Mouse (Mus musculus) layer of hippocampus, postnatal 25 days (tissue): ENCODE measurements around the gene Nlrc4. TPM values are rescaled to one million over a fixed set of nuclear protein-coding genes. Genes with fewer than 3 reads are reported as not detected.
"Not testable (repeated sequence)": the region's sequence is repeated elsewhere in the genome, so short reads cannot be mapped to it uniquely, and the experiment has no call there.

Experiments
- DNase-seq, 2 experiments: peaks; one replicate each; pipeline ENCODE4 v3.0.0; 2022; ENCODE audit warnings: mixed read lengths in 2 of 2, low spot score in 1 of 2; ENCODE audit errors: extremely low spot score in 1 of 2
- total RNA-seq, 2 experiments: library from RNA; stranded (reverse); gene quantifications; 2 replicates each; pipeline ENCODE4 v1.2.3; 2021

Gene Nlrc4
- total RNA-seq, result under 1 TPM; 0.07 to 0.14 TPM

DNA sequence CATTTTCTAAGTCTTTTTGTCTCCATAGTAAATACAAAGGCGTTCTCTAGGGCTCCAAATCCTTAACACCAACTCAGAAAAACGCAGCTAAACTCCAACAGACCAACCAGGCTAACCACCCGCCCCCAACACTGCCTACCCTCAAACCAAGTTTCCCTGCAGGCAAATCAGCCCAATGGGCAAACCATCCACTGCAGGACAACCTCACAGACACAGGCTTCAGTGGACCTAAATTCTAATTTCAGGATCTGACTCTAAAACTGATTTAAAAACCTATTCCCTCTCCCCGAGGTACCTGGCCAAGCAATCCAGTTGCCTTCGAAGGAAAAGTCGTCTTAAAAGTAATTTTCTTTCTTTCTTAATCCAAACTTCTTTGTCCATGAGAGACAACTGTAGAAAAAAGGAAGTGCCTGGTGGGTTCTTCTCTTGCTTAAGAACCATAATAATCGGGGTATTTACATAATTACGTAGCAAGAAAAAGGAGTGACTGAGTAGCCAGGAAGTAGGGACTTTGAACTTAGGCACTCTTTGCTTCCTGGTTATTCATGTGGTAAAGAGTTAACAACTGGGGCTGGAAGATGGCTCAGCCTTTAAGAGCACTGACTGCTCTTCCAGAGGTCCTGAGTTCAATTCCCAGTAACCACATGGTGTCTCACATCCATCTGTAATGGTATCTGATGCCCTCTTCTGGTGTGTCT is at the start of gene Nlrc4:
TSS of gene Nlrc4 (minus strand) at position 432 of the 698 bp plus-strand sequence.
- DNase-seq, result no peak

DNA sequence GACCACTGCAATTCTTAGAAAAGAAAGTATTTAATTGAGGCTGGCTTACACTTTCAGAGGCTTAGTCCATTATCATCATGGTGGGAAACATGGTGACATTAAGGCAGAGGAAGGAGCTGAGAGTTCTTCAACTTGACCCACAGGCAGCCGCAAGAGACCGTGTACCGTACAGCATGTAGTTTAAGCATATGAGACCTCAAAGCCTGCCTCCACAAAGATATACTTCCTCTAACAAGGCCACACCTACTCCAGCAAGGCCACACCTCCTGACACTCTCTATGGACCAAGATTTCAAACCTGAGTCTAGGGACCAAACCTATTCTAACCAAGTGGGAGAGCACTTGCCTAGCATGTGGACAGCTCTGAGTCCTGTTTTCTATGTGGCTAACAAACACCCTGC is 49.7 kb upstream of the Nlrc4 start:
- no peak for DNase-seq

DNA sequence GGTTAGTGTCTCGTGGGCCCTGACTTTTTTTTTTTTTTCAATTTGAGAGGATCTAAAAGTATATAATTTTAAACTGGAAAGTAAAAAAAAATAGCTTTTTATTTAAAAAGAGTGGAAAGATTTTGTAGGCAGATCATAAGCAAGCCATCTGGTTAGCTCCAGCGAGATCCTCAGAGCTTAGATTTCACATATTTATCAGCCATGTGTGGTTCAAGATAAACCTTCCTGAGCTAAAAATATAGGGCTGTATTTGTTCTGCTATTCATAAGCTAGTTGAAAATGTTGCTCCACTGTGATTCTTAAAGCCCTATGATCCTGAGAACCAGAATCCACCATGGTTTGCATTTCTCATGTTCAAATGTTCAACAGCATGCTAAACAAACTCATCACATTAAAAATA is 49.0 kb upstream of the Nlrc4 start:
- no peak for DNase-seq

DNA sequence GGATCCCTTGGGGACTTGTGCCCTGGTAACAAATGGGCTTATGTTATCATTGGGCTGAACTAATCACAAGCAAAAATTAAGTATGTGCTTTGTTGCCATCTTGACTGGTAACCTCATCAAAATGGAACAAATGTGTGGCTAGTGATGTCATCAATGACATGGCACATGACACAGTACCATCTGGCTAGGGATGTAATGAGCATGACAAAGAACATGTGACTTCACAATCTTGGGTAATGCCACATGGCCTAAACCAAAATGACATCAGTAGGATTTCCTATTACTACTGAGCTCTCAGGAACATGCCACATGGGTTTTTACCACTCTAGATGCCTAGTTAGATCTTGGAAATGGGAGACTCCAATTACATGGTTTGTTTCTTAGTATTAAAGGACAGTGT is 42.1 kb upstream of the Nlrc4 start:
- no peak for DNase-seq

DNA sequence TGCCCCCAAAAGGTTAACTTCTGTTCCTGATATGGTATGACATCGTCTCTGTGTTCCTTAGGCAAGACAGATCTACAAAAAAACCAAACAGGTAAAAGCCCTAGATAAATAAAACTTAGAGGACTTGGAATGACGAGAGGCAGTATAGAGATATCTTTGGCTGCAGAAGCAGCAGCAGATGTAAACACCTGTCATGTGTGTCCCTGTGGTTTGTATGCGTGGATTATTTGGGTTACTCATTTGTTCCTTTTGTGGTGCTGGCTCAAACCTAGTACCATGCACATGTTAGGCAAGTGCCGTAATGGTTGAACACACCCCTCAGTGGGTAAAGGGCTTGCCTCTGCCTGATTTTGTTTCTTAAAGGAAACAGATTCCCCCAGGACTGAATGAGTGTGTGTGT is 41.3 kb upstream of the Nlrc4 start:
- no peak for DNase-seq

DNA sequence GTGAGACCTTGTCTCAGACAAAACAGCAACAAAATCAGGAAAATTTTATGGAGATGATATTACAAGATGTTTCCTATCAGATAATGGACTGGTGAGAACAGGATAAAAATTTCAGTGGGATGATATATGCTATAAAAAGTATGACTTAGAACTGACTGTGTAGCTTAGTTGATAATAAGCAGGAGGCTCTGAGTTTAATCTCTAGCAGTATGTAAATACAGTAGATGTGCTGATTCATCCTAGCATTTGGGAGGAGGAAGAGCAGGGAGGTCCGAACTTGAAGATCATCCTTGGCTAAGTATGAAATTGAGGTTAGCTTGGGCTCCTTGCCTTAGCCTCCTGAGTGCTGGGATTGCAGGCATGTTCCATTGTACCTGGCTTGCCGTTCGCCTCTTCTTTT is 32.6 kb upstream of the Nlrc4 start:
- no peak for DNase-seq

DNA sequence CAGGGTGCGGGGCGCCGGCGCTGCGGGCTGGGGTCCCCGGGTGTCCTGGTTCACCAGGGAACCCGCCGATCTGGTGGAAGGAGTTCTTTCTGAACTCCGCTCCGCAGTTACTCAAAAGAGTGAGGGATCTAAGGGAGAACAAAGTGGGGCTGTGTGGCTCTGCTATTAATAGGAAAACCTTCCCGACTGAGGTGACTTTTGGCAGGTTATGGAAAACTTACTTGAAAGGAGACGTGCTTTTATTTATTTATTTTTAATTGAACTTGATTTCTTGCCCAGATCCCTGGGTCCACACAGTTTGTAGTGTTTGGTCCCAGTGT is 30.9 kb upstream of the Nlrc4 start:
- DNase-seq, result no peak

DNA sequence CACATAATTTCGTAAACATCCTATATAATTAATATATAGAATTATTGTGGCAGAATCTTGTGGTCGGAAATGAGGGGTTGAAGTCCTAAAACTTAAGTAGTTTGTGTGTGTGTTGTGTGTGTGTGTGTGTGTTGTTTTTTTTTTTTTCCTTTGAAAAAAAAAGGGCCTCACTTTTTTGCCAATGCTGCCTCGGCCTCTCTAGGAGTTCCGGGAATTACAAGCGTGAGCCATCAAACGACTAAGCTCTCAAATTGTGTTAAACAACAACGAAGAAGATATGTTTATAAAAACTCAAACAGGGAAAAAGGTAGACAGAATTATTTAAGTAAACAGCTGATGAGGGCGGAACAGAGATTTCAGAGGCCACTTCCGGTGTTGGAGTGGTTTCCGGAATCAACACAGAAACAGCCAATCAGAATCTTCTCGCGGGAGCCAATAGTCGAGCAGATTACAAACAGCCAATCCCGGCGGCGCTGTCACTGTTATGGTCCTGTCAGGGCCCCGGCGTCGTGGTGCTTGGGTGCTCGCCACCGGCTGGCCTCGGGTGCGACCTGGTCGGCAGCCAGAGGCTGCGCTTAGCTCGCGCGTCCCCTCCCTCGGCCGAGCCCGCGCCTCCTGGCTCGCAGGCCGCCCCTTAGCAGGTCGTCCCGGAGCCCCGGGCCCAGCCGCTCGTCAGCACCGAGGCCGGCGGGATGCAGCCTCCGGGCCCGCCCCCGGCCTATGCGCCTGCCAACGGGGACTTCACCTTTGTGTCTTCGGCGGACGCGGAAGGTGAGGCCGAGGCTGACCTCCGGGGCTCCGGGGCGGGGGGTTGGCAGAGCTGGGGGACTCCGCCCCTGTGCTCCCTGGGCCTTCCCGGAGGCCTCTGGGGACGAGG is 30.3 kb upstream of the Nlrc4 start, which contains the start of gene Yipf4:
TSS of gene Yipf4 (plus strand) at position 470 of the 877 bp plus-strand sequence.
- DNase-seq, result peak; percentile 96 to 98

DNA sequence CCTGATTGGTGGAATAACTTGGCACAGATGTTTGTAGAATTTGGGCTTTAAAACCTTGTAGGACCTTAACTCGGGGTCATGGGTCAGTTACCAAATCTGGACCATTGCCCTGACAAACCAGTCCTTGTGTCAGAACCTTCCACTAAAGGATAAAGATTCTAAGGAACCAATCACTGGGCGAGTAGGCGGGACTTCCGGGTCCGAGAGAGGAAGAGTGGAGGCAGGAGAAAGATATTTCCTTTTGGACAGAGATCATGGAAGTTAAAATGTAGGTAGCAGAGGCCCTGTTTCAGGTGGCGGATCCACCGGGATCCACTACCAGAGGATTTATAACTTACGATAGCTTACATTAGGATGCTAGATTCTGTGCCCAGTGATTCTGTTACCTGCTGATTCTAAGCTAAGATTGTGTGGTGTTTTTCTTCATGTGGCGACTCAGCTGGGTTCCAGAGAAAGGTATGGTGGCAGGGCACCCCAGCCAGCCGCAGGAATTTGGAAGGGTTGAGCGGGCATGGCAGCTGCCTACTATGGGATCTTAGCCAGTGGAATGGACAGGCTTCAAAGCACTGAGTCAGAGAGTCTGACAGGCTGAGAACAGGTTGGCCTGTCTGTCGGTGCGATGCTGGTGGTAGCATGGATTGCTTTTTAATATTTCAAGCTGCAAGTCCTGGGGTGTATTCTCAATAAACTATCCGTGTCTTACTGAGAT is 21.6 kb upstream of the Nlrc4 start:
- DNase-seq, result no peak

DNA sequence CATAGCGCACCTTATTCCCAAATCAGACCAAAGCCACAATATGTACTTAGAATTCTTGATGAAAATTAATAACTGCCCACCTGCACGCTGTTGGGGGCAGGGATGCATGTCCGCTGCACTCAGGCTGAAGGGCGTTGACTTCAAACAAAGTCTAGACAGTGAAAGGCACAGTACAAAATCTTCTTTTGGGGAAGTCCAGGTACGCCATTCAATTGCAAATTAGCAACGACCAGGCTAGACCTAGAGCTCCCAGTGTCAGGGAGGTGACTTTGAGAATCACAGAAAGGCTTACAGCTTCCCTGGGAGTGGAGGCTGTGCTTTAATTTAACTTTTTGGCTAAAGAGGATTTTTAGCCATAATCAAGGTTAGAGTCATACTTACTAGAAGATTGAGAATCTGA is 11.2 kb upstream of the Nlrc4 start:
- DNase-seq, result not testable (repeated sequence)

DNA sequence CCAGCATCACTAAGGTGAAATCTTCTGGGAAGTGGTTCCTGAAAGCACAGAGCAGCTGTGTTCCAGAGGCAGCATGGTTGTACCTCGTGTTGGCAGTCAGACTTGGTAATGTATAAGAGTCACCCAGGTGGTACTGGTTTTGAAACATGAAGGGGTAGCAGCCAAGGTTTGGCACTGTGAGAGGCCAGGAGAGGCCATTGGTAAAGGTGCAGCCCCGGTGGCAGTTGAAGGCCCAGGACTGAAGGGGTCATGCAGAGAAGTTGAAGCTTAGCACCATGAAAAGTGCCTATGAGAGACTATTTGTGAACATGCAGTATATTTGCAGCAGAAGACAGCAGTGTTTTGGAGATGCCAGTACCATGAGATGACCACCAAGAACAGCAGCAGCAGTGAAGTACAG is 9.0 kb upstream of the Nlrc4 start:
- DNase-seq, result not testable (repeated sequence)

DNA sequence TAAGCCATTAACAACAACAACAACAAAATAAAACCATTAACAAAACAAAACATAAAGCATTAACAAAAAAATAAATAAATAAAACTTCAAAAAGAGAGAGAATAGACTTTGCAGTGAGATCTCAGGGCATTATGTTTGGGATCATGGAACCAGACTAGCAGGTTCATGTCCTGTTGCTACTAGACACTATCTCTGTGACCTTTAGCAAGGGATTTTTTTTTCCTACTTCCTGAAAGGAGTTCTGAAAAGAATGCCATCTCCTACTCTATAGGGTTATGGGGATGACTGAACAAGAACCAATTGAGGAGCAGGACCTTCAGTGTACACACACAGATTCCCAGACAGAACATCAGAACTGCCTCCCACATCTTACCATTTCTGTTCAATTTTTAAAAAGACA is 4.6 kb upstream of the Nlrc4 start:
- DNase-seq, result no peak

DNA sequence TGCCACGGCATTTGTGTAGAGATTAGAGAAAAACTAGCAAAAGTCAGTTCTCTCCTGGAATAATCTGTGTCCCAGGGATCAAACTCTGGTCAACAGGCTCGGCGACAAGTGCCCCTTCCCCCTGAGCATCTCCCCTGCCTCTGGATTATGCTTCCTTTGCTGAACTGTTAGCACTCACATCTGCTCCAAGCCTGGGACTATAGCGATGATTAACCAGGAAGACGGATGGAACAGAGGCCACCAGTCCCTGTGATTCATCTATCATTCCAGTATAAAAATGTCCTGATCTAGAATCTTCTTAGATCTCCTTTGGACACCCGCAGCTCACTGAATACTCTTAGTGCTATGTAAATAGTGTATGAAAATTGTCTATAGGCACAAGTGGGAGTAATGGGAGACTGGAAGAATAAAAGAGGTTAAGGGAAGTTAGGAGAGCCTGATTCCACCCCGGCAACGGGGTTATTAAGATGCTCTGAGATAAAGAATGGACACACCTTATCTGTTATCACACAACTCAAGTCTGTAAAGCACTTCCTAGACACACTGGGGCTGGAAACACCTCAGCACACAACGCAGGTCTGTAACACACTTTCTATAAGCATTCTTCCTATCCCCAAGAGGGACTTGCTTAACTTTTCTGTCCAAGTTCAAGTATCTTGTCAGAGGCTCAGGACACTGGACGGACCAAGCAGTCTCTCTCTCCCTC is 817 bp downstream of the Nlrc4 start:
- DNase-seq, result no peak

DNA sequence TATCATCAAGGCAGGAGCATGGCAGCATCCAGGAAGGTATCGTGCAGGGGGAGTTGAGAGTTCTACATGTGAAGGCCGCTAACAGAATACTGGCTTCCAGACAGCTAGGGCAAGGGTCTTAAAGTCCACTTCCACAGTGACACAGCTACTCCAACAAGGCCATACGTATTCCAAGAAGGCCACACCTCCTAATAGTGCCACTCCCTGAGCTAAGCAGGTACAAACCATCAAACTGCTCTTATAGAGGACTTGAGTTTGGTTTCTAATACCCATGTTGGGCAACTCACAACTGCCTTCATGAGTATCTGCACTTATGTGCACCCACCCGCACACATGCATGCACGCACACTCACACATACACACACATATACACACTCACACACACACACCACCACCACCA is 2.1 kb downstream of the Nlrc4 start:
- DNase-seq, result no peak

DNA sequence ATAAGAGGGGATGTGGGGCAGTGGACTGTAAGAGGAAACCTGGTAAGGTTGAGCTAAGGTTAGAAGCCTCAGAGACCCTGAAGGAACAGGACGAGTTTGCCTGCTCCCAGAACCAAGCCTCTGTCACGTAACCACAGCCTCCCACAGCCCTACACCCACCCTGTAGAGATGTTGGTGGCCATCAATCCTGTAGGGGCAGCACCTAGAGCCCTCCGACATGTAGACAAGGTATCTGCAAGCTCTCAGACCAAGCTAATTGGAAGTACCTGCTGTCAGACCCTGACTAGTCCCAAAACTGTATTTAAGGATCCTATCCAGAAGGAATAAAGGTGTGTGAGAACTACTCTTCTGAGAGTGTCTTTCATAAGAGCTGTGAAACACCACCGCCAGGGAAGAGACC is 3.5 kb downstream of the Nlrc4 start:
- no peak for DNase-seq

DNA sequence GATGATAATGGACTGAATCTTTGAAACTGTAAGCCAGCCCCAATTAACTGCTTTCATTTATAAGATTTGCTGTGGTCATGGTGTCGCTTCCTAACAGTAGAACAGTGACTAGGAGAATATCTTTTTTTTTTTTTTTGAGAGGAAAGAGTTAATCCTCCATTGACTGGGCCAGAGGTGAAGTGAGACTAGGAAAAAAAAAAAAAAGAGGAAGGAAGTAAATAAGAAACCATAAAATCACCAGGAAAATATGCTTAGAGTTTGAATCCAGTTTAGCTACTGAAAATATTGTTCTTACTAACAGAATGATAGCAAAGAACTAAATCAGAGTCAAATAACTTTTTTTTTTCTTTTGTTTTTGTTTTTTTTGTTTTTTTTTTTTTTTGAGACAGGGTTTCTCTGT is 4.3 kb downstream of the Nlrc4 start:
- no peak for DNase-seq

DNA sequence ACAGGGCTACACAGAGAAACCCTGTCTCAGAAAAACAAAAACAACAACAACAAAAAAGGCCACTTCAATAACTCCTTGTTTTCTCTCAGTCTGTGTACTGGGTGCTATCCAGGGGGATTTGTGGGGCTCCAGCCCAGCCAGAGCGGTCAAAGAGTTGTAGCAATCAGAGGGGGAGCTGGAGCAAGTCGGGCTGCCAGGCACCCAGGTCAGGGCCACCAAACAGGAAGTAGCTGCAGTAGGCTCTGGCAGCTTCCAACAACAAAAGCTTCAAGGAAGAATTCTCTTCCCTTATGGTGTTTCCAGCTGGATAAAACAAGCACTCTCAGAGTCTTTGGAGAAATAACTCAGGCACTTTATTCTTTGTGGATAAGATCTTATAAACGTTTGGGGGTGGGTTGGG is 5.0 kb downstream of the Nlrc4 start:
- DNase-seq, result no peak

DNA sequence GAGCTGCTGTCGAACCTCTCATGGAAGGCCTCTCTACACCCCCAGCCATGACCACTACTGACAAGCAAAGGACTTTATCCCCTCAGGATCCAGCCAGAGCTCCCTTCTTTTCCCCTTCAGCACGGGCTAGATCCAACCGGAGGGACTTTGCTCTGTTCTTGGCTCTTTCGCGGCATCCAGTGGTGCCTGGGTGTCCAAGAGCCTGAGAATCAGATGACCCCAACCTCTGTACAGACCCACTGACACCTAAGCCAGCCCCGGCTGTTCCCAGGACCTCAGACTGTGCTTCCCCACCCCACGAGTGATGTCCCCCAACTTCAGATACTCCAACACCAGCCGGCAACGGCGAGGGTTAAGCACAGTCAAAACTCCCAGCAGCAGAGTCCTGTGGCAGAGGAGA is 9.2 kb downstream of the Nlrc4 start:
- no peak for DNase-seq

DNA sequence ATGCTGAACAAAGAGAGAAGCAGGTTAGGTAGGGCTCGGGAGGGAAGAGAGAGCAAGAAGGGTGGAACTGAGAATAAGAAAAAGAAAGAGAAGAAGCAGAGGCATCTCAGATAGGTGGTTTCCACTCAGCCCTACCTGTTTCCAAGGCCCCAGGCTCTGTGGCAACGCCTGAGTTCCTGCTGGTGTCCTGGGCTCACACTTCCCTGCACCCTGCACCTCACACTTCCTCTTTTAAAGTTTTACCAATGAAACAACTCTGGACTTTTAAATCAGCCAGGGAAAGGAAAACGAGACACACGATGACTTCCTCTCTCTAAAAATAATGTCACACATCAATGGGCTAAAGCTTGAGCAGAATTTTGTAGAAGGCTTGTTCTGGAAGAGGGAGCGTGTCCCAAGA is 18.5 kb downstream of the Nlrc4 start:
- no peak for DNase-seq

DNA sequence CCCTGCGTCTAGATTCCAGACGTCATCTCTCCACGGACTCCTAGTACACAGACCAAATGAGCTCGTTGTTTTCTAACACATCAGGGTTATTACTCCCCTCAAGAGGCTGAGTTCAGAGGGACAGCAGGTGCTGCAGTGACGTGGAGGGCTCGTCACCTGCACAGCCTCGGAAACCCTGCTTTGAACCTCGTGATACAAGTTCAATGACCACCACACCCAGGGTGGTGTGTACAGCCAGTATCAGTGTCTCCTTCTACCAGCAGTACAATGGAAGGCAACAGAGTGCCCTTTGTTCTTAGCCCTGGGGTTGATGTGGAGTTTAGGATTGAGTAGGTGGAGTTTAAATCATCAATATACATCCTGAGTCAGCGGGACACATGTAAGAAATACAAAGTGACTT is 21.2 kb downstream of the Nlrc4 start:
- no peak for DNase-seq

DNA sequence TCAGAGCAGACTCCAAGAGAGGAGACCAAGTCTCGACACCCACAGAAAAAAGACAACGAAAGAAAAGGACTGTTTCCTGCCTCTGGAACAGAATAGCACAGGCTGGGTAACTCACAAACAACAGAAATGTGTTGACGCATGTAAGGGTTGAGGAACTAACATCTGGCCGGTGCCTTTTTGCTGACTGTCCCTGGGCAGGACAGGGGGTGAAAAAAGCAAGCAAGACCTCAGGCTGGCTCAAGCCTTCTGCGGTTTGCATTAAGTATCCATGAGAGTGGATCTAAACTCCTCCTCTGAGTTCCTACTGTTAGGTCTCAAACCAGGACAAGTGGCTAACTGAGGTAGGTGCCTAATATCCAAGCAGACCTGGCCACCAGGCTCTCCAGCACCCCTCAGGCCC is 26.3 kb downstream of the Nlrc4 start:
- no peak for DNase-seq
